Mouse (Mus musculus) c-Kit-positive CD71-negative TER-119-negative erythroid progenitor cells, embryonic 14.5 days (primary cell): Measurements from ENCODE around the gene Dnmbp.

Experiments used
- DNase-seq: peaks from one replicate; pipeline ENCODE4 v3.0.0-alpha.2; 2013; ENCODE audit warnings: low read depth

Dnmbp gene

DNA sequence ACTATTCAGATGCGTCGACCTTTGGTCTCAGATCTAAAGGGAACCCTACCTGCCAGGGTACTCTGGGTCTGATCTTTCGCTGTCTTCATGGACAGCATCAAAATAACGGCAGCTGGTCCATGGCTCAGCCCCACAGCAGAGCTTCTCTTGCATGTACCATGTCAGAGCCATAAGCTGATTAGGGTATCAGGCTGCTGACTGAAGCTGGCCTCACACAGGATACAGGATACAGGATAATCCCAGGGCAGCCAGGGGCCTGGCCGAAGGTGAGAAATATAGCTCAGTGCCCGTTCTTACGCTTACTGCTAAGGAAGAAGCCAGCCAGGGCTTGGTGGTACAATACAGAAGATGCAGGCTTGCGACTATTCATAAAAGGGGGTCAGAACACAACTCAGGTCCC, 4.6 kb upstream of the Dnmbp start:
- DNase-seq, result no peak

GRCm38 (mm10) chr19:43943076-43943475, 3.1 kb upstream of the Dnmbp start:
- no peak for DNase-seq

DNA sequence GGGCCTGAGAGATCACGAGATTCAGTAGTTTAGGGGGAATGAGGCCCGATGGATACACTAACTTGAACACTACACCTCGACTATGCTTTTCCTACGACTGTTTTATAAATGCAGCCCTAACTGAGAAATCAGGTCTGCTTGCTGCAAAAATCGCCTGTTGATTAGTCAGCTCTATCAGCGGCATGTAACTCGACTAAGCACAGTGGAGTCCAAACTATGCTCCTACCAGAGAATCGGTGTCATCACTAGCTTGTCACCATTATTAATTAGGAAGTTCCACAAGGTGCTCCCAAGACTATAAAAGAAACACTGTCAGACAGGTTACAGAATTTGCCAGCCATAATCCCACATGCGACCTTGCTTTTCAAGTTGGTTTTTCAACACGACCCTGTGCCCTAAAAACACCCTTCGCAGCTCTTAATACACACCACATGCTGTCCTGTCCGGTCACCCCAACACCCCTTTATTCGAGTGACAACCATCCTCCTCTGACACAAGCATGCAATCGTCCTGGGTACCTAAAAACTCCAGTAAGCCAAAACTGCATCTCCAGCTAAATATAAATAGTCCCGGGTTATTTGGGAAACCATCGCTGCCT, 721 bp downstream of the Dnmbp start:
- DNase-seq, result no peak

- DNase-seq, result no peak
Observed at GRCm38 (mm10) chr19:43938355-43938754, 1.6 kb downstream of the Dnmbp start.

GRCm38 (mm10) chr19:43930926-43931325, 9.1 kb downstream of the Dnmbp start:
- no peak for DNase-seq

DNA sequence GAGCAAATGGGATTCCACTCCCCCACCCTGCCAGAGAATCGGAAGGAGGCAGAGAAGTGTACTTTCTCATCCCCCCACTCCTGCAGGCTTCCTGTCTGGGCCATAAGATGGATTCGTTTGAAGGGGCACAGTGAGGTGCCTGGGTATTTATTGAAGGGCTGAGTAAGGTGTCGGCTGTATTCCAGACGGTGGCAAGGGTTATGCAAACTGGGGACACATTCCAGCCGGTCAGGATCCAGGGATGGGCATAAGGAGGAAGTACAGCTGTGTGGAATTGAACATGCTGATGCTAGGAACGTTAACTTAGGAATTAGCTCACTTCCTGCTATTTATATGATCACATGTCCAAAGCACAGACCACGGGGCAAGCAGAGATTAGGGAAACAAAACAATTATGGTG, 9.6 kb downstream of the Dnmbp start:
- no peak for DNase-seq

- DNase-seq, result no peak
Observed at GRCm38 (mm10) chr19:43929869-43930268, 10.1 kb downstream of the Dnmbp start.

DNA sequence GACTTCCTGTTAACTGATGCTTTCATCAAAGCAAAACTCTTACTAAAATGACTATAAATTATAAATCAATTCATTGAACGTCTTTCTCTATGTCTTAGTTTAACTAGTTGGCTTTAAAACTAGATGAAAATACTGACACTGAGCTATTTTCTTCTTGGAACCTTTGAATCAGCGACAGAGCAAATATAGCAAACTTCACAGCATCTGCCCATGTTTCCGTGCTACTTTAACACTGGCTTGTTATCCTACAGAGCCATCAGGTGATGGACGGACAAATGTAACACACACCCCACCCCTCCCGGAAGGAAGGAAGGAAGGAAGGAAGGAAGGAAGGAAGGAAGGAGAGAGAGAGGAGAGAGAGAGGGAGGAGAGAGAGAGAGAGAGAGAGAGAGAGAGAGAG, 12.0 kb downstream of the Dnmbp start:
- DNase-seq, result no peak

DNA sequence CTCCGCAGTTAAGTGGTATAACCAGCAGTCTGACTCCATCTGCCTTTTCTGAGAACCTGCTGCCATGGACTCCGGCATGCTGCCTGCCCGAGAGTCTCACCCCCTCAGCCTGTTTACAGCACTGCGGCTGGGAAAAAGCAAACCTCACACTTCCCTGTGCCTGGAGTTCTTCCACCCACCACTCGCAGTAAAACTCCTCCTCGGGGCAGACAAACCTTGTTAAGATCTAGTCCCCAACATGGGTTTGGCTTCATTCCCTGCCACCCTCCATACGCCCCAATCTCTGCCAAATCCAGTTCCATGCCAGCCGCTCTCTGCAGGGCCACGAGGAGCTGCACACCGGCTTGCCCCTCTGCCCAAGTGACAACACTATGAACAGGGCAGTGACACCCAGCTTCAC, 12.9 kb downstream of the Dnmbp start:
- no peak for DNase-seq

GRCm38 (mm10) chr19:43926141-43926987, 13.6 kb downstream of the Dnmbp start:
- DNase-seq, result no peak

DNA sequence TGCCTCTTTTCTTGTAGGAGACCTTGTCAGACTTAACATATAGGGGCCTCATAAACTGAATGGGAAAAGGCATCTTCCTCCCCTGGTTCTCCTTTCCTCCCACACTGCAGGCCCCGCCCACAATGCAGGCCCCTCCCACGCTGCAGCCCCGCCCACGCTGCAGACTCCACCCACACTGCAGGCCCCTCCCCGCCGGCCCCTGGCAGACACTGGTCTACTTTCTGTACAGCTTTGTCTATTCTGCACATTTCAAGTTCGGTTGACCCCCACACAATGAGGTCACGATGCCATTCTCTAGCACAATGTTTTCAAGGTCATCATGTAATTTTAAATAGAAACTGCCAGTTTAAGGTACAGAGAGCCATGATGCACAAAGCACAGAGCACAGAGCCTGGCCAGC, 15.6 kb downstream of the Dnmbp start:
- DNase-seq, result no peak

DNA sequence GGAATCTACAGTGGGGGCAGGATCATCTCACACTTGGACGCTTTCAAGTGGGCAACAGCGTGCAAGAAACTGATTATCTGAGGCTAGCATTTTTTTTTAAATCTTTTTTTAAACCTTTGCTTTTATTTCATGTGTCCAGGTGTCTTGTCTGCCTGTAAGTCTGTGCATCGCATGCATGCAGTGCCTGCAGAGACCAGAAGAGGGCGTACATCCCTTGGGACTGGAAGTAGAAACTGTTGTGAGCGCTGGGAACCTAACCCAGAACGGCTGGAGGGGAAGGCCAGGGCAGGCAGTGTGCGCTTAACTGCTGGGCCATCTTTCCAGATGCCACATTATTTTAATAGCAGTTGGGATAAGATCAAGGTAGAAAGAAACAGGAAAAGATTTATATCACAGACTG, 17.0 kb downstream of the Dnmbp start:
- no peak for DNase-seq

DNA sequence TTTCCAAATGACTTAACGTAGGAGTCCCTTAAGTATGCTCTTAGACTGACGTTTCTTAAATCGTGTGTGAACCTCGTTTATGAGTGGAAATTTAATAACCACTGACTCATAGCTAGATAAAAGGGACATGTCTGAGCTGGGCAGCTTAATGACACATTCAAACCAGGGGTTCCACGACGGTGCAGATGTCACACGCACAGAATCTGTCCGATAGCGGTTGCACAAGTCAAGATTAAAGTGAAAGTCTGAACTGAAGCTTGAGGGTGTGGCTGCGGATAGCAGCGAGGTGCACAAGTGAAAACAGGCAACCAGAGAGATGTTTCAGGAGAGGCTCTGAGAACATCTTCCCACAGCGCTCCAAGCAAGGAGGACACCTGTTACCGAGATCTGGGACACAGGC, 18.6 kb downstream of the Dnmbp start:
- no peak for DNase-seq

DNA sequence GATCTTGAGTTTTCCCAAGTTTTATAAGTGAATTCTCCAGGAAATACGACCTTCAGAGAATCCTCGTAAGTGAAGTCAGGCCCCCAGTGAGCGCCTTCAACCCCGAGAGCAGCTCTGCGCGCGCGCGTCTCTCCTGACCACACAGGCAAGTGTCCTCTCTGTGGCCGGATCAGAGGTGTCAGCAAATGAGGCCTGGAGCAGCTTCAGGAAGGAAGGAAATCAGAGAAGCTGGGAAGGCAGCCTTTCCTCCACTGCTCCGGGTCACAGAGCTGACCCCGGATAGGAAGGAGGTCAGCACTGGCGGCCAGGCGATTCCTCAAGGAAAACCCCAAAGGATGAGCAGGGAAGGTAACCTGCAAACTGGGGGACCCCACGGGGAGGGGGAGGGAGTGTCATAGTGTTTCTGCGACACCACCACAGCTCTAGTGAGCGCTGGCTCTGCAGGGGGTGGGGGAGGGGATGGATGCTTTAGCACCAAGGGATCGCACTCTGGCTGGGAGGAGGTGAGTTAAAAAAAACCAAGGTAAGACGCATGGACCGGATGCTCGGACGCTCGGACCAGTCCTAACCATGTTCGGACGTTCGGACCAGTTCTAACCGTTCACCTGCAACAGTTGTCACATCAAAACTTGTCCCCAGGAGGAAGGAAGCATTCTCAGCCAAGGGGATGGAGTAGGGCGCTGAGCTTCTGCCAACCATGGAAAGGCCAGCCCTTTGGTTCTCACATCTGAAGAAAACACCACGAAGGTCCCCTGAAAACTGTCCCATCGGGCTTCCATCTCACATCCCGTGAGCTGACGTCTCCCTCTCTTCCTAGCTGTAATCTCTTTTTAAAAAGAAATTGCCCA, 19.3 kb downstream of the Dnmbp start:
- DNase-seq, result no peak

DNA sequence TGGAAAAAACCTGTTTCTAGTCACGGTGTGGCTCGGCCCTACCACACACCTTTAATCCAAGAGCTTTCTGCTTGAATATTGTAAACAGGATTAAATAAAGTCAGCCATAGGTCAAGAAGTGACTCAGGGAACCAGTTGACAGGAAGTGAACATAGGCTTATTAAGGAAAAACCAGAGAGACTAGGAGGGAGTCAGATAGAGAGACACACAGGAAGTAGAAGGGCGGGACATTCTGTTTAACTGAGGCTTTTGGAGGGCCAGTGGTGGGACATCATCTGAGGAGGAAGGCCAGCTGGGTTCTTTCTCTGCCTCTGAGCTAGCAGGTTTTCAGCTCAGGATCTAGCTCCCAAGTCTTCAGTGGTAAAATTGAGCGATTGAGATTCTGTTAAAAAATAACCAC, 20.1 kb downstream of the Dnmbp start:
- DNase-seq, result no peak

- no peak for DNase-seq
Observed at GRCm38 (mm10) chr19:43918834-43919233, 21.2 kb downstream of the Dnmbp start.

DNA sequence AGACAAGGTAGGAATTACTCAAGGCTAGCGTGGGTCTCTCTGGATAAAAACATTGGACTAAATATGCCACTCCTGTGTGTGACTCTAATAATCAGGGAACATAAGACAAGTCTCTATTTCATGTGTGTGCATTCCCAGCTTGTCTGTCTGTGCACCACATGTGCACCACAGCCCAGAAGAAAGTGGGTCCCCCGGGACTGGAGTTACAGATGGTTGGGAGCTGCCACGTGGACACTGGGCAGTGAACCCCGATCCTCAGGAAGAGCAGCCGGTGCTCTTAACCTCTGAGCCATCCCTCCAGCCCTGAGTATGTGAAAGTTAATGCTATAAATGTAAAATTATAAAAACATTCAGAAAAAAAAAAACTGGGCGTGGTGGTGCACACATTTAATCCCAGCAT, 22.2 kb downstream of the Dnmbp start:
- no peak for DNase-seq

GRCm38 (mm10) chr19:43917406-43917691, 22.6 kb downstream of the Dnmbp start:
- DNase-seq, result no peak

GRCm38 (mm10) chr19:43916586-43917405, 23.2 kb downstream of the Dnmbp start:
- no peak for DNase-seq

DNA sequence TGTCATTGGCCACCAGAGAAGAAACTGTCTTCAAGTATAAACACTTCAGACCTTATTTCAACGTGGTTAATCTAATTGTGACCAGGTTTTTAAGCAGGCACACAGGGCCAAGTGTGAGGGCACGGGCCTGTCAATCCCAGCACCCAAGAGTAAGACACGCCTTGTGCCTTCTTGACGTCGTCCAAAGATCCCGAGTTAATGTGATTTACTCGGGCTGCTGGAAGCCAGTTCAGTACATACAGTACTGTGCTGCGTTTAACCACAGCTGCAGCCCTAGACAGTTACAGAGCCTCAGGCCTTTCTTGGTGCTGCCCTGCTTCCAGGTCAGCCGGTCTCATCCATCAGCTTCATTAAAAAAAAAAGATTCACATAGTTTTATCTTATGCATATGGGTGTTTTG, 24.6 kb downstream of the Dnmbp start:
- no peak for DNase-seq

DNA sequence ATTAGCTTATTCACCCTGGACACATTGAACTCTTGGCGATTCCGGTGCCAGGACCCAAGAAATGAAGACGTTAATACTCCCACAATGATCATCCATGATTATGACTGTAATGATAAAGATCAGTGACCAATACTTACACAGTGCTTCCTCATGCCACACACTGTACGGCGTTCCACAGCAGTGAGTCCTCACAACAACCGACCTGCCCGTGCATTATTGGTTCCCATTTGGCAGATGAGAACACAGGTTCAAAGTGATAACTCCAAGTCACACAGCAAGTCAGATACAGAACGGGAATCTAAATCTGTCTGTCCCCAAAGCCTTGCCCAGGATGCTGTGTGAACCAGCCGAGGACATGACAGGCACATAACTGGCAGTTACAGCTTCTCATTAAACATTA, 25.0 kb downstream of the Dnmbp start:
- DNase-seq, result no peak

DNA sequence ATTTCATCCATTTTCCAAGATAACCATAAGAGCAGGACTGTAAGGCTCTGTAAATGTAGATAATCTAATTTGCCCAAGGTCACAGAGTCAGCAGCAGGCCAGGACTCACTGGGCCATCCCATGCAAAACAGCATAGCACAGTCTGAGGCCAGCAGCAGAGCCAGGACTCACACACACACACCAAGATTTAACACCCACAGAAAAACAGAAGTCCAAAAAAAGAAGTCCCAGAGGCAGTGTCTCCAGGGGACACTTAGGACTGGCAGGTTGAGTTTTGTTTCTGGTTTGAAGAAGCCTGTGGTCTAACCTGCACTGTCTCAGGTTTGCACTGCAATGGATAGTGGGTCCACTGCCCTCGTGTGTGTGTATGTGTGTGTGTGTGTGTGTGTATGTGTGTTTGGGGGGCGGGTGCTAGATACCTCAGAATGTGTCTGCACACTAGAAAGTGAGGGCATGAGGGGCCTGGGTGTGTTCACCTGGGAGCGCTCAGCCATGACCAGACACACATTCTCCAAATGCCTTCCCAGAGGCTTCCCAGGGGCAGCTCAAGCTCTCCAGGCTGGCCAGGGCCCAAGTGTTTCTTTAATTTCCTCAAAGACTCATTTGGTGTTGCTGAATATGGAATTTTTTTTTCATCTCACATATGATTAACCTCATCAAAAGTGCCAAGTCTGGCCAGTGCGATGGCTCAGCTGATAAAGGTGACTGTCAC, 27.1 kb downstream of the Dnmbp start:
- DNase-seq, result no peak
